Mouse (Mus musculus): ENCODE data around the gene Srrd. TPM values are rescaled to one million over a fixed set of nuclear protein-coding genes. Genes with fewer than 3 reads are reported as not detected.

Srrd gene
- 0.98 TPM for polyA plus RNA-seq (2014; fragmentation: Illumina TruSeq; extraction: RNeasy Lipid Tissue Mini Kit (QIAGEN cat#74804); ENCODE audit: low read depth, low replicate concordance)

DNA sequence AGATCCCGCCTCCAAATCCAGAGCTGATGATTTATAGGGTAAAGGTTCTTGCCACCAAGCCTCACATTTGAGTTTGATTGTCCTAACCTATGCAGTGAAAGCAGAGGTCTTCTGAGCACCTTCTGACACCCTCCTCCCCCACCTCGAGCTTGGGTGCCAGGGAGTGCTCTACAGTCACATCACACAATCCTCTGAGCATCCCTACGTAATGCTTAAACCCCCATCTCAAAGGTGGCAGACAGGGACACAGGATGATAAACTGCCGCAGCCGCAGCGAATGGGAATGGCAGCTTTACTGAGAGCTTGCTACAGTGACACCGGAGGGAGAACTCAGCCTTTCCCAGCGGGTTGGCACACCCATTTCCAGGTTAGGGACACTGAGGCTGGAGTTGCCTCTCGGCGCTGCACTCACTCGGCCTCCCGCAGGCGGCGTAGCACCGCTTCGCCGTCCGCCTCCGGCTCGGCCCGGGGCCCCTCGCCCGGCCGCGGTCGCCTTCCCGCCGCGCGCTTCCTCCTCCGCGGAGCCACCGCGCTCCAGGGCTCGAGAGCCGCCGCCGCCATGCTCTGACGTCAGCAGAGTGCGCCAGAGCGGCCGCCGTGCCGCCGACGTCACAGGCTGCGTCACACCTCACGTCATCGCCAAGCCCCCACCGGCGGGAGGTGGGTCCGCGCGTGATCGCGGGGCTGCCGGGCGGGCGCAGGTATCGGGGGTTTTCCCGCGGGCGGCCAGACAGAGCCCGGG is at the start of gene Srrd, which contains the start of gene Hps4:
TSS of gene Srrd (minus strand) at position 578 of the 742 bp plus-strand sequence.
TSS of gene Hps4 (plus strand) at position 621 of the 742 bp plus-strand sequence.

GRCm38 (mm10) chr5:112355910-112356309 is 13.1 kb upstream of the Srrd start, which contains the start of gene Gm6583:
TSS of gene Gm6583 (minus strand) at chr5:112356033.

DNA sequence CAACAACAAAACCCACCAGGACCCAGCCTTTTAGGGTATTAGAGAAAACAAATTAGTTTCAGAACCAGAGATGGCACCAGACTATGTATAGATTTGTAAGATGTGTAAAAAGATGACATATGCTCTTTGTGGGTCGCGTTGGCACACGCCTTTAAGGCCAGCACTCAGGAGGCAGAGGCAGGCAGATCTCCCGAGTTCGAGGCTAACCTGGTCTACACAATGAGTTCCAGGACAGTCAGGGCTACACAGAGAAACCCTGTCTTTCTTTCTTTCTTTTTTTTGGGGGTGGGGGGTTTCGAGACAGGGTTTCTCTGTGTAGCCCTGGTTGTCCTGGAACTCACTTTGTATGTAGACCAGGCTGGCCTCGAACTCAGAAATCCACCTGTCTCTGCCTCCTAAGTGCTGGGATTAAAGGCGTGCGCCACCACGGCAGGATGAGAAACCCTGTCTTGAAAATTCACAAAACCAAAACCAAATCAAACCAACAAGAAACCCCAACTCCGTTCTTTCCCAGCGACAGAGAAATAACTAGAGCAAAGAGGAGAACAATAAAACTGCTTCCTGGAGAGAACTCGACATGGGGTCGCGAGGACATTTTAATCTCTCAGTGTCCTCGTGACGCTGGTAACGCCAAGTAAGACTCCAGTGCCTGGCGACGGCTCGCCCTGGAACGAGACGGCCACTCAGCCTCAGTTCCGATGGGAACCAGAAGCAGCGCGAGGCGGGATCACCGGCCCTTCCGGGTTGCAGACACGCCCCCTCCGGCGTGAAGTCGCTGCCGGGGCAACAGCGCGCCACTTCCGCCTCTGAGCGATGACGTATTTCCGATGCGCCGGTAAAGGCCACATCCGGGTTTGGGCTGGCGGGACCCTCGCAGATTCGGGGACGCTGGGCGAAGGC is 17.0 kb downstream of the Srrd start, which contains the start of gene Tfip11:
TSS of gene Tfip11 (plus strand) at position 813 of the 900 bp plus-strand sequence.

Other genes with a start within 250 kb of the Srrd start
- not detected for gene Cryba4, start 90.5 kb downstream of the Srrd start, polyA plus RNA-seq (2014; fragmentation: Illumina TruSeq; extraction: RNeasy Lipid Tissue Mini Kit (QIAGEN cat#74804); ENCODE audit: low read depth, low replicate concordance)
- not detected for gene Crybb1, start 87.2 kb downstream of the Srrd start, polyA plus RNA-seq (2014; fragmentation: Illumina TruSeq; extraction: RNeasy Lipid Tissue Mini Kit (QIAGEN cat#74804); ENCODE audit: low read depth, low replicate concordance)
- 6.4 TPM for gene Tpst2, start 66.3 kb downstream of the Srrd start, polyA plus RNA-seq (2014; fragmentation: Illumina TruSeq; extraction: RNeasy Lipid Tissue Mini Kit (QIAGEN cat#74804); ENCODE audit: low read depth, low replicate concordance)
- gene Tfip11, start 16.7 kb downstream of the Srrd start, polyA plus RNA-seq (2014; fragmentation: Illumina TruSeq; extraction: RNeasy Lipid Tissue Mini Kit (QIAGEN cat#74804); ENCODE audit: low read depth, low replicate concordance), result 4.2 TPM
- gene Hps4, start within 50 bp of the Srrd start, polyA plus RNA-seq (2014; fragmentation: Illumina TruSeq; extraction: RNeasy Lipid Tissue Mini Kit (QIAGEN cat#74804); ENCODE audit: low read depth, low replicate concordance), result 8.5 TPM
- gene Gm6583, start 13.0 kb upstream of the Srrd start, polyA plus RNA-seq (2014; fragmentation: Illumina TruSeq; extraction: RNeasy Lipid Tissue Mini Kit (QIAGEN cat#74804); ENCODE audit: low read depth, low replicate concordance), result not detected
- not detected for gene Asphd2, start 51.8 kb upstream of the Srrd start, polyA plus RNA-seq (2014; fragmentation: Illumina TruSeq; extraction: RNeasy Lipid Tissue Mini Kit (QIAGEN cat#74804); ENCODE audit: low read depth, low replicate concordance)
- not detected for gene Gm6588, start 106.4 kb upstream of the Srrd start, polyA plus RNA-seq (2014; fragmentation: Illumina TruSeq; extraction: RNeasy Lipid Tissue Mini Kit (QIAGEN cat#74804); ENCODE audit: low read depth, low replicate concordance)
- not detected for gene Sez6l, start 234.1 kb upstream of the Srrd start, polyA plus RNA-seq (2014; fragmentation: Illumina TruSeq; extraction: RNeasy Lipid Tissue Mini Kit (QIAGEN cat#74804); ENCODE audit: low read depth, low replicate concordance)